Mouse (Mus musculus): ENCODE results near the gene Epb41l1.
A peak's percentile ranks its signal among the peaks of the same experiment; 100 is the strongest.

The Epb41l1 gene

GRCm38 (mm10) chr2:156524078-156524477, 103.4 kb downstream of the Epb41l1 start:
- Histone ChIP-seq H3K4me1 (replicated peaks; ENCODE audit: low read depth, low read length) (peaks cover 35% of the 10 kb centered on the region), H3K27me3 (ENCODE audit: insufficient read depth, low read length) (no peaks in the 10 kb centered on the region), H3K36me3 (ENCODE audit: insufficient read depth, low read length) (peaks cover 66% of the 10 kb centered on the region), H3K9me3 (ENCODE audit: low read length) (no peaks in the 10 kb centered on the region), H3K4me3 (replicated peaks; ENCODE audit: low read length) (no peak overlapping the region)
- TF ChIP-seq NANOG (IDR thresholded peaks at IDR 0.05; ENCODE audit: borderline replicate concordance, low read length) (no peak), POU5F1 (IDR thresholded peaks at IDR 0.05; ENCODE audit: borderline replicate concordance, low read length) (no peak), CTCF (conservative IDR thresholded peaks at IDR 0.05; ENCODE audit: low read length) (no peak)

GRCm38 (mm10) chr2:156529726-156530125, 109.0 kb downstream of the Epb41l1 start:
- Histone ChIP-seq H3K36me3 (ENCODE audit: insufficient read depth, low read length) (peaks cover 42% of the 10 kb centered on the region), H3K27me3 (ENCODE audit: insufficient read depth, low read length) (no peaks in the 10 kb centered on the region), H3K4me1 (replicated peaks; ENCODE audit: low read depth, low read length) (peaks cover 41% of the 10 kb centered on the region), H3K9me3 (ENCODE audit: low read length) (no peaks in the 10 kb centered on the region), H3K4me3 (replicated peaks; ENCODE audit: low read length) (no peak overlapping the region)
- no peak for TF ChIP-seq NANOG (IDR thresholded peaks at IDR 0.05; ENCODE audit: borderline replicate concordance, low read length)
- no peak for TF ChIP-seq POU5F1 (IDR thresholded peaks at IDR 0.05; ENCODE audit: borderline replicate concordance, low read length)
- TF ChIP-seq CTCF (conservative IDR thresholded peaks at IDR 0.05; ENCODE audit: low read length), result peak; percentile 62

- no peak for TF ChIP-seq CTCF (conservative IDR thresholded peaks at IDR 0.05; ENCODE audit: low read length)
- peak; percentile 76 for TF ChIP-seq NANOG (IDR thresholded peaks at IDR 0.05; ENCODE audit: borderline replicate concordance, low read length)
- TF ChIP-seq POU5F1 (IDR thresholded peaks at IDR 0.05; ENCODE audit: borderline replicate concordance, low read length), result no peak
- H3K4me3 ChIP-seq (replicated peaks; ENCODE audit: low read length), result no peak overlapping the region
- H3K36me3 ChIP-seq (ENCODE audit: insufficient read depth, low read length), result peaks cover 52% of the 10 kb centered on the region
- no peaks in the 10 kb centered on the region for H3K9me3 ChIP-seq (ENCODE audit: low read length)
- peaks cover 41% of the 10 kb centered on the region for H3K4me1 ChIP-seq (replicated peaks; ENCODE audit: low read depth, low read length)
- H3K27me3 ChIP-seq (ENCODE audit: insufficient read depth, low read length), result no peaks in the 10 kb centered on the region
Measured at GRCm38 (mm10) chr2:156533160-156533559, 112.5 kb downstream of the Epb41l1 start.

GRCm38 (mm10) chr2:156538817-156539555, 118.3 kb downstream of the Epb41l1 start:
- Histone ChIP-seq H3K4me1 (replicated peaks; ENCODE audit: low read depth, low read length) (peaks cover 36% of the 10 kb centered on the region), H3K36me3 (ENCODE audit: insufficient read depth, low read length) (peaks cover 58% of the 10 kb centered on the region), H3K4me3 (replicated peaks; ENCODE audit: low read length) (no peak overlapping the region), H3K9me3 (ENCODE audit: low read length) (no peaks in the 10 kb centered on the region), H3K27me3 (ENCODE audit: insufficient read depth, low read length) (no peaks in the 10 kb centered on the region)
- no peak for TF ChIP-seq NANOG (IDR thresholded peaks at IDR 0.05; ENCODE audit: borderline replicate concordance, low read length)
- TF ChIP-seq CTCF (conservative IDR thresholded peaks at IDR 0.05; ENCODE audit: low read length), result no peak
- TF ChIP-seq POU5F1 (IDR thresholded peaks at IDR 0.05; ENCODE audit: borderline replicate concordance, low read length), result no peak

GRCm38 (mm10) chr2:156540991-156541390, 120.3 kb downstream of the Epb41l1 start:
- H3K4me3 ChIP-seq (replicated peaks; ENCODE audit: low read length), result no peak overlapping the region
- peaks cover 28% of the 10 kb centered on the region for H3K4me1 ChIP-seq (replicated peaks; ENCODE audit: low read depth, low read length)
- H3K36me3 ChIP-seq (ENCODE audit: insufficient read depth, low read length), result peaks cover 42% of the 10 kb centered on the region
- TF ChIP-seq POU5F1 (IDR thresholded peaks at IDR 0.05; ENCODE audit: borderline replicate concordance, low read length), result no peak
- TF ChIP-seq CTCF (conservative IDR thresholded peaks at IDR 0.05; ENCODE audit: low read length), result peak; percentile 6; the same call in 1 of the 2 replicates
- no peak for TF ChIP-seq NANOG (IDR thresholded peaks at IDR 0.05; ENCODE audit: borderline replicate concordance, low read length)
- H3K27me3 ChIP-seq (ENCODE audit: insufficient read depth, low read length), result no peaks in the 10 kb centered on the region
- H3K9me3 ChIP-seq (ENCODE audit: low read length), result no peaks in the 10 kb centered on the region

- H3K9me3 ChIP-seq (ENCODE audit: low read length), result no peaks in the 10 kb centered on the region
- H3K4me3 ChIP-seq (replicated peaks; ENCODE audit: low read length), result no peak overlapping the region
- H3K4me1 ChIP-seq (replicated peaks; ENCODE audit: low read depth, low read length), result peaks cover 32% of the 10 kb centered on the region
- no peak for TF ChIP-seq POU5F1 (IDR thresholded peaks at IDR 0.05; ENCODE audit: borderline replicate concordance, low read length)
- no peak for TF ChIP-seq CTCF (conservative IDR thresholded peaks at IDR 0.05; ENCODE audit: low read length)
- no peak for TF ChIP-seq NANOG (IDR thresholded peaks at IDR 0.05; ENCODE audit: borderline replicate concordance, low read length)
- H3K36me3 ChIP-seq (ENCODE audit: insufficient read depth, low read length), result peaks cover 34% of the 10 kb centered on the region
- no peaks in the 10 kb centered on the region for H3K27me3 ChIP-seq (ENCODE audit: insufficient read depth, low read length)
Measured at GRCm38 (mm10) chr2:156542410-156542809, 121.7 kb downstream of the Epb41l1 start.

GRCm38 (mm10) chr2:156543804-156544203, 123.1 kb downstream of the Epb41l1 start:
- Histone ChIP-seq H3K36me3 (ENCODE audit: insufficient read depth, low read length) (peaks cover 20% of the 10 kb centered on the region), H3K9me3 (ENCODE audit: low read length) (no peaks in the 10 kb centered on the region), H3K27me3 (ENCODE audit: insufficient read depth, low read length) (no peaks in the 10 kb centered on the region), H3K4me1 (replicated peaks; ENCODE audit: low read depth, low read length) (peaks cover 39% of the 10 kb centered on the region), H3K4me3 (replicated peaks; ENCODE audit: low read length) (no peak overlapping the region)
- no peak for TF ChIP-seq NANOG (IDR thresholded peaks at IDR 0.05; ENCODE audit: borderline replicate concordance, low read length)
- TF ChIP-seq CTCF (conservative IDR thresholded peaks at IDR 0.05; ENCODE audit: low read length), result no peak
- TF ChIP-seq POU5F1 (IDR thresholded peaks at IDR 0.05; ENCODE audit: borderline replicate concordance, low read length), result no peak

GRCm38 (mm10) chr2:156547123-156547891, 126.6 kb downstream of the Epb41l1 start, which contains the start of gene Aar2:
Gene Aar2, plus strand, starts transcription at chr2:156547584.
- H3K9me3 ChIP-seq (ENCODE audit: low read length), result no peaks in the 10 kb centered on the region
- no peaks in the 10 kb centered on the region for H3K27me3 ChIP-seq (ENCODE audit: insufficient read depth, low read length)

More at GRCm38 (mm10) chr2:156547123-156547891, 126.6 kb downstream of the Epb41l1 start, which contains the start of gene Aar2:
- Histone ChIP-seq H3K36me3 (ENCODE audit: insufficient read depth, low read length) (peaks cover 31% of the 10 kb centered on the region), H3K4me1 (replicated peaks; ENCODE audit: low read depth, low read length) (peaks cover 30% of the 10 kb centered on the region), H3K4me3 (replicated peaks; ENCODE audit: low read length) (peak within 1 kb of the TSS; percentile 88)
- no peak for TF ChIP-seq POU5F1 (IDR thresholded peaks at IDR 0.05; ENCODE audit: borderline replicate concordance, low read length)
- TF ChIP-seq NANOG (IDR thresholded peaks at IDR 0.05; ENCODE audit: borderline replicate concordance, low read length), result no peak
- no peak for TF ChIP-seq CTCF (conservative IDR thresholded peaks at IDR 0.05; ENCODE audit: low read length)

Data from E14TG2a.4 (cell line).